Mouse (Mus musculus) frontal cortex, postnatal 36 days (tissue): ENCODE data around the gene Serpinb6c.
"Not testable (repeated sequence)": the region's sequence is repeated elsewhere in the genome, so short reads cannot be mapped to it uniquely, and the experiment has no call there.

Experiments used
- DNase-seq, 2 experiments: peaks; one replicate each; pipeline ENCODE4 v3.0.0; 2022; ENCODE audit warnings: low spot score in 2 of 2

Gene Serpinb6c

DNA sequence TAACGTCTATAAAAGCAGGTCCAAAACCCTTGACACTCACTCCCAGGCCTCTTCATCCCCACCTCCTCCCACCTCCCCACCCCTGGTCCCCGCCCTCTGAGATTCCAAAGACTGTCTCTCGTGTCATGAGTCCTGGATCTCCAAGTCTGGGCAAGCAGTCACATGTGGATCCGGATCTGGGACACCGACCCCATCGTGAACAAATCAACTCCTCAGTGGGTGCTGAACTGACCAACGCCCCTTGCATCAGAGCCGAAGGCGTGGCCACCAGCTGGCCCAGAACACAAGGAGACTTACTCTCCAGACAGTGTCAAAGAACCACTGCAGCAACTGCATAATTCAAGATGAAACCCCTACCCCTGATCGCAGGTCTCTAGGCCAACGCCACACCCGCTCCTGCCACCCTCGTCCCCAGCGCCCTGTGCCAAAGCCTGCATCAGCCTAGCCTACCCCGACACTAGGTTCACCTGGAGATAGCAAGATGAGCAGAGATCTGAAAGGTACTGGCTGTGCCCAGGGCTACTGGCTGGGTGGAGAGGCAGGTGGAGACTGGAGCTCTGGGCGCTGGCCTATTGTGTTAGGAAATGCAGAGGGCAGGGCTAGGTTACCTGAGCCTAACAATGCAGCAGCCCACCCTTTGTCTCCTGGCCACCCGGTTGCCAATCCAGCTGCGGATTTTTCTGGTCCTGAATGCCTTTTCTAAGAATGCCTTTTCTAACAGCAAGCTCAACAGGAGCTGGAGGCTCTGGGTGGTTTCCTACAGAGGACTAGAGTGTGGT is at the start of gene Serpinb6c:
TSS of gene Serpinb6c (minus strand) at position 533 of the 779 bp plus-strand sequence.
- no peak for DNase-seq

DNA sequence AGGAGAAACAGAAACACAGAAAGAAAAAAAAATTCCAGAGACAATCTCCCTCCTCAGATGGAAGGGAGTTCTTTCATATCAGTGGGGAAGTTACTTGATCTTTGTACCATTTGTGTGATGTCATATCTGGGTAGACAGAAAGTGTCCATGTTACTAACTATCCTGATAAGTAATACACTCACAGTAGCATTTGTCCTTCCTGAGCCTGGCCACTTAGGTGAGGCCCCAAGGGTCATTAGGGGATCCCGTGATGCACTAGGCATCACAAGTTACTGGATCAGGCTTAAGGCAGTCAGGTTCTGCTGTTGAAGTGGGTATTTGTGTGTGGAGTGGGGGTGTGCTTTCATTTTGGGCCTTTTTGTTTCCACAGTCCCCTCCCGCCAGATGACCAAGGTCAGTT is 47.4 kb upstream of the Serpinb6c start:
- DNase-seq = no peak

- no peak for DNase-seq
Observed at GRCm38 (mm10) chr13:33952075-33952449, 46.6 kb upstream of the Serpinb6c start.

GRCm38 (mm10) chr13:33951308-33952074 is 46.0 kb upstream of the Serpinb6c start:
- no peak for DNase-seq

GRCm38 (mm10) chr13:33942212-33942779 is 36.8 kb upstream of the Serpinb6c start:
- DNase-seq = peak; percentile 34 to 35

- DNase-seq = no peak
Observed at GRCm38 (mm10) chr13:33941288-33941808, 35.8 kb upstream of the Serpinb6c start.

GRCm38 (mm10) chr13:33937587-33937986 is 32.1 kb upstream of the Serpinb6c start:
- DNase-seq = not testable (repeated sequence)

GRCm38 (mm10) chr13:33937151-33937550 is 31.6 kb upstream of the Serpinb6c start:
- no peak for DNase-seq

- peak; percentile 59 to 70 for DNase-seq
Observed at GRCm38 (mm10) chr13:33935465-33936181, 30.1 kb upstream of the Serpinb6c start.

- no peak for DNase-seq
Observed at GRCm38 (mm10) chr13:33934743-33935142, 29.2 kb upstream of the Serpinb6c start.

GRCm38 (mm10) chr13:33930912-33931311 is 25.4 kb upstream of the Serpinb6c start:
- no peak for DNase-seq

DNA sequence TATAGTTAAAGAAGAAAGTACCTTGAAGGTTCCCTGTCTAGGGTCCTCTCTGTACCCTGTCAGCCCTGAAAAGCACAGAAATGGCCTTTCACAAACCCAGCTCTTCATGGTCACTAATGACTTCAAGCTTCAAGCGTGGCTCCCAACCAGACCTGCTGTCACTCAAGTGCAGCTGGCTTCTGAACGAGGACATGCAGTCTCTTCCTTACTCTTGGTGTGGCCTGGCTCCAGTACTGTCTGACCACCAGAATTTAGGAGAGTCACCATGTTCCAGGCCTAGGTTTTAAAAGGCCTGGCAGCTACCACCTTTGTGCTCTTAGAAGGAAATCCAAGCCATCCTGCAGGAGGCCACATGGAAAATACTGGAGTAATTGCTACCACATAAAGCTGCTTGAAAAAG is 24.8 kb upstream of the Serpinb6c start:
- no peak for DNase-seq

GRCm38 (mm10) chr13:33921699-33922098 is 16.2 kb upstream of the Serpinb6c start:
- no peak for DNase-seq

- no peak for DNase-seq
Observed at GRCm38 (mm10) chr13:33921041-33921440, 15.5 kb upstream of the Serpinb6c start.

DNA sequence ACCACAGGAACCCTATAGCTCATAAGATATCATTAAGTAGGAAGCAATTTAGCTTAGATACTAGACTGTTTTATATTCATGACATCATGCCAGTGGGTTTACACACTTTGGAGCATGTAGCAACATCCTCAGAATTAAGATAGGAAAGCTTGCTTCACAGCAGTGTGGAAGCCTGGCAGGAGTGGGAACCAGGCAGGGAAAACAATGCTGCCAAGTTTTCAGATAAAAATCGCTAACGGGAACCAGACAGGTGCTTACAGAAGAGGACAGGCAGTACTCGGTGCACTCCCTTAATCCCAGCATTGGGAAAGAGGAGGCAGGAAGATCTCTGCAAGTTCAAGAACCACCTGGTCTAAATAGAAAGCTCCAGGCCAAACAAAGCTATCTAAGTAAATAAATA is 1.3 kb upstream of the Serpinb6c start:
- no peak for DNase-seq

GRCm38 (mm10) chr13:33903290-33903689 is 2.2 kb downstream of the Serpinb6c start:
- no peak for DNase-seq

DNA sequence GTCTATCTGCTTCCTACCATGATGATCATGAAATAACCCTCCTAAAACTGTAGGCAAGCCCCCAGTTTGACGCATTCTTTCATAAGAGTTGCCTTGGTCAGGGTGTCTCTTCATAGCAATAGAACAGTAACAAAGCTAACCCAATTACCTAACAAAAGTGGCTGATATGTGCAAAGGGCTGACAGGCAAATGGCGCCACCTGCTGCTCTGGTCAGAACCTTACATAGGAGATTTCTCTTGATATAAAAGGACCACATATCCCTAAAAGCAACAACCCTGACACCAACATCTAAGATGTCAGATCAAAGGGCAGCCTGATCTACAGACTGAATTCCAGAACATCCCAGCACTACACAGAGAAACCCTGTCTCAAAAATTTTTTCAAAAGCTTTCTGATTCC is 11.3 kb downstream of the Serpinb6c start:
- peak in 1 of 2 experiments; percentile 24 for DNase-seq

DNA sequence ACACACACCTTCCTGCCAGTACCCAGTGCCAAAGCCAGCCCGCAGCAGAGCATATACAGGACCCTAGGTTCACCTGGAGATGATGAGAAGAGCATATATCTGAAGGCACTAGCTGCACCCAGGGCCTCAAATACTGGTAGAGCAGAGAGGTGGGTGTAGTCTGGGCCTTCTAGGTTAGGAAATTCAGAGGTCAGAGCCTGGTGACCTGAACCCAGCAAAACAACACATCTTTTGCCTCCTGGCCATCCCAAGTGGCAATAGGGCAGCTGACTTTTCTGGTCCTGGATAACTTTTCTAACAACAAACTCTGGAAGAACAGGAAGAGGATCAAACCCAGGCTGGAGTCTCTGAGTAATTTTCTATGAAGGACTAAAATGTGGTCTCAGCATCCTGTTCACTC is 62.2 kb downstream of the Serpinb6c start, which contains the start of gene Serpinb6e:
TSS of gene Serpinb6e (minus strand) at position 101 of the 400 bp plus-strand sequence.
- no peak for DNase-seq

DNA sequence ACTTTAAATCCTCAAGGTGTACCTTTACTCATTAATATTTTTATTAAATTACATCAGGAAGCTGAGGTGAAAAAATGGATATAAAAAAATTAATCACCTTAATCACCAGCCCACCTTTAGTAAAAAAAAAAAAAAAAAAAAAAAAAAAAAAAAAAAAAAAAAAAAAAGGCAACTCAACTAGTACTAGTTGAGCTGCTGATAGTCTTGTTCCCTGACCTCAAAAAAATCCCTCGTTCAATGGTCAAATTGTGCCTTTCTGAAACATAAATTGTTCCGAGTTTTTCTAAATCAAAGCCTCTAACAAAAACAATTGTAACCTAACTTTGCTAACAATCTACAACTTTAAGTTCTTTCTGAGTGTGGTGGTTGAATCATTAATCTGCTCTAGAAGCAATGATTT is 74.8 kb downstream of the Serpinb6c start:
- DNase-seq = no peak
